Mouse (Mus musculus) gastrocnemius, postnatal 4 days (tissue): ENCODE measurements around the gene Aanat. TPM values are rescaled to one million over a fixed set of nuclear protein-coding genes. Genes with fewer than 3 reads are reported as not detected.

ENCODE experiments used
- total RNA-seq, 2 experiments: library from RNA; stranded (reverse); gene quantifications; 2 replicates each; pipeline ENCODE4 v1.2.3; 2021

The Aanat gene
- total RNA-seq, 2 experiments from 2014 or later = not detected

Other genes with a start within 250 kb of the Aanat start
- 10 to 100 TPM; 32.8 to 37.3 TPM for gene Rnf157, start 173.4 kb upstream of the Aanat start, total RNA-seq
- 10 to 100 TPM; 44.6 to 45.1 TPM for gene Ubald2, start 152.3 kb upstream of the Aanat start, total RNA-seq
- gene Qrich2, start 120.2 kb upstream of the Aanat start, total RNA-seq = under 1 TPM; 0.02 to 0.10 TPM
- gene Prpsap1, start 92.2 kb upstream of the Aanat start, total RNA-seq = 10 to 100 TPM; 43.3 to 49.6 TPM
- 1 to 10 TPM; 4.0 TPM for gene Sphk1, start 55.5 kb upstream of the Aanat start, total RNA-seq
- gene Ube2o, start 5.0 kb upstream of the Aanat start, total RNA-seq = 10 to 100 TPM; 25.2 to 25.6 TPM
- gene Rhbdf2, start 40.6 kb downstream of the Aanat start, total RNA-seq = 1 to 10 TPM; 7.4 to 9.1 TPM
- under 1 TPM; 0.86 to 0.91 TPM for gene Prcd, start 67.1 kb downstream of the Aanat start, total RNA-seq
- 10 to 100 TPM; 26.5 to 30.5 TPM for gene Cygb, start 67.9 kb downstream of the Aanat start, total RNA-seq
- not detected for gene St6galnac1, start 189.1 kb downstream of the Aanat start, total RNA-seq
- gene Mxra7, start 241.6 kb downstream of the Aanat start, total RNA-seq = 10 to 100 TPM; 54.5 to 65.3 TPM